Mouse (Mus musculus): ENCODE results near the gene Palm2. TPM values are rescaled to one million over a fixed set of nuclear protein-coding genes. Genes with fewer than 3 reads are reported as not detected.
A peak's percentile ranks its signal among the peaks of the same experiment; 100 is the strongest.

Palm2 gene
- polyA plus RNA-seq, 1 experiment from 2014 or later: 2.9 TPM

- Histone ChIP-seq H3K36me3 (replicated peaks) (no peaks in the 10 kb centered on the region), H3K4me2 (no peak overlapping the region), H3K4me3 (replicated peaks) (no peak overlapping the region), H3K27me3 (no peaks in the 10 kb centered on the region), H3K9ac (no peak overlapping the region), H3K27ac (no peak overlapping the region), H3K4me1 (peaks cover 7% of the 10 kb centered on the region), H3K9me3 (no peaks in the 10 kb centered on the region)
- 91% methylated on average over 5 of the region's 5 CpGs for WGBS
- no peak for ATAC-seq (ENCODE audit: low FRiP score)
Measured at GRCm38 (mm10) chr4:57735426-57735825, 301.4 kb downstream of the Palm2 start.

- Histone ChIP-seq H3K27me3 (no peaks in the 10 kb centered on the region), H3K36me3 (replicated peaks) (no peaks in the 10 kb centered on the region), H3K4me3 (replicated peaks) (no peak overlapping the region), H3K4me2 (no peak overlapping the region), H3K9ac (no peak overlapping the region), H3K9me3 (no peaks in the 10 kb centered on the region), H3K4me1 (peaks cover 7% of the 10 kb centered on the region), H3K27ac (peak overlapping the region; percentile 27)
- WGBS: 18% methylated on average over 8 of the region's 8 CpGs
- ATAC-seq (ENCODE audit: low FRiP score): no peak
Measured at GRCm38 (mm10) chr4:57738856-57739552, 305.0 kb downstream of the Palm2 start.

- WGBS: 86% methylated on average over 11 of the region's 11 CpGs
- no peak overlapping the region for H3K27ac ChIP-seq
- no peaks in the 10 kb centered on the region for H3K9me3 ChIP-seq
- no peaks in the 10 kb centered on the region for H3K27me3 ChIP-seq
- ATAC-seq (ENCODE audit: low FRiP score): no peak
- H3K4me1 ChIP-seq: peaks cover 15% of the 10 kb centered on the region
- H3K4me2 ChIP-seq: no peak overlapping the region
- no peak overlapping the region for H3K9ac ChIP-seq
- no peaks in the 10 kb centered on the region for H3K36me3 ChIP-seq (replicated peaks)
- H3K4me3 ChIP-seq (replicated peaks): no peak overlapping the region
Measured at GRCm38 (mm10) chr4:57743325-57743929, 309.4 kb downstream of the Palm2 start.

GRCm38 (mm10) chr4:57750651-57751050 lies 316.6 kb downstream of the Palm2 start:
- 86% methylated on average over 4 of the region's 4 CpGs for WGBS
- ATAC-seq (ENCODE audit: low FRiP score): no peak

GRCm38 (mm10) chr4:57751054-57751453 lies 317.0 kb downstream of the Palm2 start:
- Histone ChIP-seq H3K27ac (no peak overlapping the region), H3K4me2 (no peak overlapping the region), H3K4me3 (replicated peaks) (no peak overlapping the region), H3K27me3 (no peaks in the 10 kb centered on the region), H3K36me3 (replicated peaks) (no peaks in the 10 kb centered on the region), H3K9me3 (no peaks in the 10 kb centered on the region), H3K9ac (no peak overlapping the region), H3K4me1 (peaks cover 8% of the 10 kb centered on the region)
- WGBS: 67% methylated on average over 4 of the region's 4 CpGs
- no peak for ATAC-seq (ENCODE audit: low FRiP score)

More at GRCm38 (mm10) chr4:57750651-57751050, 316.6 kb downstream of the Palm2 start:
- Histone ChIP-seq H3K9me3 (no peaks in the 10 kb centered on the region), H3K4me2 (no peak overlapping the region), H3K36me3 (replicated peaks) (no peaks in the 10 kb centered on the region), H3K9ac (no peak overlapping the region), H3K4me3 (replicated peaks) (no peak overlapping the region), H3K4me1 (peaks cover 8% of the 10 kb centered on the region), H3K27ac (no peak overlapping the region), H3K27me3 (no peaks in the 10 kb centered on the region)

- WGBS: 93% methylated on average over 11 of the region's 11 CpGs
- no peak overlapping the region for H3K27ac ChIP-seq
Measured at GRCm38 (mm10) chr4:57751566-57751965, 317.5 kb downstream of the Palm2 start.

GRCm38 (mm10) chr4:57755085-57755484 lies 321.0 kb downstream of the Palm2 start:
- ATAC-seq (ENCODE audit: low FRiP score): no peak
- Histone ChIP-seq H3K9me3 (no peaks in the 10 kb centered on the region), H3K27ac (no peak overlapping the region), H3K4me1 (no peaks in the 10 kb centered on the region; the same call in 1 of the 2 replicates), H3K27me3 (no peaks in the 10 kb centered on the region), H3K9ac (no peak overlapping the region), H3K4me3 (replicated peaks) (no peak overlapping the region), H3K4me2 (no peak overlapping the region), H3K36me3 (replicated peaks) (no peaks in the 10 kb centered on the region)
- WGBS: 92% methylated on average over 11 of the region's 11 CpGs

More at GRCm38 (mm10) chr4:57751566-57751965, 317.5 kb downstream of the Palm2 start:
- H3K27me3 ChIP-seq: no peaks in the 10 kb centered on the region
- no peak for ATAC-seq (ENCODE audit: low FRiP score)
- H3K4me3 ChIP-seq (replicated peaks): no peak overlapping the region
- H3K9ac ChIP-seq: no peak overlapping the region
- H3K36me3 ChIP-seq (replicated peaks): no peaks in the 10 kb centered on the region
- no peak overlapping the region for H3K4me2 ChIP-seq
- no peaks in the 10 kb centered on the region for H3K9me3 ChIP-seq
- peaks cover 8% of the 10 kb centered on the region for H3K4me1 ChIP-seq

GRCm38 (mm10) chr4:57757997-57758396 lies 323.9 kb downstream of the Palm2 start:
- Histone ChIP-seq H3K9me3 (no peaks in the 10 kb centered on the region), H3K27me3 (no peaks in the 10 kb centered on the region), H3K27ac (no peak overlapping the region), H3K4me2 (no peak overlapping the region), H3K4me3 (replicated peaks) (no peak overlapping the region), H3K36me3 (replicated peaks) (no peaks in the 10 kb centered on the region), H3K4me1 (no peaks in the 10 kb centered on the region; the same call in 1 of the 2 replicates), H3K9ac (no peak overlapping the region)
- ATAC-seq (ENCODE audit: low FRiP score): no peak
- 72% methylated on average over 11 of the region's 11 CpGs for WGBS

Other genes with a start within 250 kb of the Palm2 start
- 1.7 and 2.4 TPM in 2 replicates for gene Ptpn3, start 132.4 kb upstream of the Palm2 start, polyA plus RNA-seq (2016; fragmentation: Nextera tagmentation; extraction: Ambion mirVana)
- 13.7 and 14.8 TPM in 2 replicates for gene Pakap, start 133.9 kb downstream of the Palm2 start, polyA plus RNA-seq (2016; fragmentation: Nextera tagmentation; extraction: Ambion mirVana)

Data from forebrain, embryonic 12.5 days (tissue).